Mouse (Mus musculus) embryo, embryonic 10 days (tissue): ENCODE measurements at regions not wholly inside any gene's neighbourhood (a gene's known extent, or its start where the extent isn't known, plus 50 kb on each side); places are given as distances from the start of the nearest gene placed in this dataset.

Experiments
- DNase-seq: peaks from one replicate; pipeline ENCODE4 v3.0.0-alpha.2; 2015; ENCODE audit warnings: low spot score

DNA sequence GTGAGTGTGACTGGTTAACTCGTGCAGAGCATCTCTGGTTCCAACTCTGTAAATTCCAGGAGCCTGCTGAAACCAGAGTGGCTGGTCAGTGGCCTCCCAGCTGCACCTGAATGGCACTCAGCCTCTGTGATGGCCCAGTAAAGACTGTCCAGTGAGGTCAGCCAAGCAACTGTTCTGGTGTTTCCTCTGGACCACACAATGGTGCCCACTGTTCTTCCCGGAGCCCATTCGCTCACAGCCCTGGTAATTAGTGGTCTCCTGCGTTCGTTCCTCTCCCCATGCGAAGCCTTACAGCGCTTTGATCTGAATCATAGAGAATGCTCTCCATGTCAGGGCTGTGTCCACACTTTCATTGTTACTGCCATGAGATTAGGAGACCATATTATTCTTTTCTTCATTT is 75.5 kb downstream of the Enkur start:
- peak; percentile 10 for DNase-seq

DNA sequence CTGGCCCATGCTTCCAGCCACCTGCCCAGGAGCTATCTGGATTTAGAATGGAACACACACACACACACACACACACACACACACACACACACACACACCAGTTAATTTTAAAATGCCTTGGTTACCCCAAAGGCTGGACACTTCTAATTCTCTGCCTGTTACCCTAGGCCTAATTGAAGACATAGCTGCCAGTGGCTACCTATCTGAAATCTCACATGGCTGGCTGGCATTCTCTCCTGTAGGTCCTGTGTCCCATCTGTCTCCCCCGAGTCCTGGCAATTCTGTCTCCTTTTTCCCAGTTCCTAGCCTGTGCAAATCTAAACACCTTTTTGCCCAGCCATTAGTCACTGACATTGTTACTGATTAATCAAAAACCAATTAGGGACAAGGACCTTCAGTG is 78.6 kb downstream of the Enkur start:
- no peak for DNase-seq

DNA sequence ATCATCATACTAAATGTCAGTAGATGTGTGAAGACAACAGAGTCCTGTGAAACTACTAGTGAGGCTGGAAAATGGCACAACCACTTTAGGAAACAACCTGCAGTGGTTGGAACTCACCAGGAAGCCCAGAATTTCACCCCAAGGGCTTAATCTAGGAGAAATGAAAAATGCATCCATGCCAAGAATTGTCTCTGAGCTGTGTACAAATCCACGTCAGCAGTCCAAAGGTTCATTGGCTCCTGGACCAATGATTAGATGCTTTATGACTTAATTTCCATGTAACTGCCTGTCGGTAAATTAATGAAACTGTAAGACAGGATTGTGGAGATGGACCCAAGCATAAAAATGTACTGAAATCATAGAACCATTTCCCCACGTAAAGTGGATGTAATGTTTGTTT is 82.7 kb downstream of the Enkur start:
- no peak for DNase-seq

DNA sequence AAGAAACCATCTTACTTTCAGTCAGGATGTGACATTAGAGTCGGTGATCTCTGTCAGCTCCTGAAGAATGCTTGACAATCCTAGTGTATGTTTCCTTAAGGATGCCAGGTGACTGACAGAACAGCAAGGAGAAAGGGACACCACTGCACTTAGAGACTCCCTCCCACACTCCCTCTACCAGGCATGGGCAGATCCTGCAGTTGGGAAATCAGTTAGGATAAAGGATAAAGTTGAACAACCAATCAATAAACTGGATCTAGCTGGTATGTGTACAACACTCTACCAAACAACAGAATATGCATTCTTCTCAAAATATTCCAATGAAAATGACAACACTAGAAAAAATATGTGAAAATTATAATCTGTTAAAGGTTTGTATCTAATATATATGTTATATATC is 83.5 kb downstream of the Enkur start:
- DNase-seq, result no peak

DNA sequence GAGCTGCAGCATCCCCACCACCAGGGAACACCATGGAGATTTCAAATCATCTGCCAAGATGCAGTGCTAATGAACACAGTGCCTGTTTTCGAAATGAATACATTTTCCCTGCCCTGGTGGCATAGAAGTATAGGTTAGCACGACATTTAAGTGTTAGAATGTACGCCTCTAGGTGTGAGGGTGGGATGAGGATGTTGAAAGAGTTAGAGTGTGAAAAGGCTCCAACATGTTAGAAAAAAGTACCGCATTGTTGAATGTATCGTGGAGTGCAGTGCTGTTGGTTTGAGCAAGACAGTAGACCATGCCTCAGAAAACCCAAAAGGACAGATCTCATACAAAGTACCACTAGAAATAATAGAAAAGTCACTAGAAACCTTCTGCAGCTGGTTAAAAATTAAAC is 88.3 kb downstream of the Enkur start:
- no peak for DNase-seq

DNA sequence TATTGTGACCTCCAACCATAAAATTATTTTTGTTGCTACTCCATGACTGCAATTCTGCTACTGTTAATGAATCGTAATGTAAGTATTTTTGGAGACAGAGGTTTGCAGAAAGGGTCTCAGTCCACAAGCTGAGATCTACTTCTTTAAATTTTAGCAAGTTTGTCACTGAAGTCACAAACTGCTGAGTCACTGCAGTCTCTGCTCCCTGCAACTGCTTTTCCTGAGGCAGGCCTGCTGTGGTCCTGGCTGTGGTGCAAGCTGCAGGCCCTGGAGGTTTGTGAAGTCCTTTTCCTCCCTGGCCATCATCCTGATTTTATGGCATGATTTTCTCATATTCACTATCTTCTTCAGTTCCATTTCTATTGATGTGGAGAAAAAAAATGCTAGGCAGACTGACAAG is 93.6 kb downstream of the Enkur start:
- no peak for DNase-seq

DNA sequence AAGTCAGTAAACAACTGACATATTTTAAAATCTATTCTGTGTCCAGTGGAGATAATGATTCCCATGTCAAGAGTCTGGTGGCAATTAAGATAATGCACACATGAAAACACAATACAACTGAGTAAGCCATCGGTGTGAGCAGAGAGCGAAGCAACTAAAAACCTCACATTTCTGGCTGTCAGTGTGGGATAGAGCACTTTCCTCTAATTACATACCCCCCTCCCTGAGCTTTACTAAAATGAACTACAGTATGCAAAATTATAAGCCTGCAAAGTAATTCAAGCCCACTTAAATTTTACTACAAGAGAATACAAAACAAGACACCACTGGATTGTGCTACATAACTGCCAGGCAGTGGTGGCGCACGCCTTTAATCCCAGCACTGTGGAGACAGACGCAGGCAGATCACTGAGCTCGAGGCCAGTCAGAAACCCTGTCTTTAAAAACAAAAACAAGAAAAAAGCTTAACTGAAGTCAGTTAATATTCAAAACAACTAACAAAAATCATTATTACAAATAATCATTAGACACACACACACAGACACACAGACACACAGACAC is 104.8 kb downstream of the Enkur start:
- no peak for DNase-seq

DNA sequence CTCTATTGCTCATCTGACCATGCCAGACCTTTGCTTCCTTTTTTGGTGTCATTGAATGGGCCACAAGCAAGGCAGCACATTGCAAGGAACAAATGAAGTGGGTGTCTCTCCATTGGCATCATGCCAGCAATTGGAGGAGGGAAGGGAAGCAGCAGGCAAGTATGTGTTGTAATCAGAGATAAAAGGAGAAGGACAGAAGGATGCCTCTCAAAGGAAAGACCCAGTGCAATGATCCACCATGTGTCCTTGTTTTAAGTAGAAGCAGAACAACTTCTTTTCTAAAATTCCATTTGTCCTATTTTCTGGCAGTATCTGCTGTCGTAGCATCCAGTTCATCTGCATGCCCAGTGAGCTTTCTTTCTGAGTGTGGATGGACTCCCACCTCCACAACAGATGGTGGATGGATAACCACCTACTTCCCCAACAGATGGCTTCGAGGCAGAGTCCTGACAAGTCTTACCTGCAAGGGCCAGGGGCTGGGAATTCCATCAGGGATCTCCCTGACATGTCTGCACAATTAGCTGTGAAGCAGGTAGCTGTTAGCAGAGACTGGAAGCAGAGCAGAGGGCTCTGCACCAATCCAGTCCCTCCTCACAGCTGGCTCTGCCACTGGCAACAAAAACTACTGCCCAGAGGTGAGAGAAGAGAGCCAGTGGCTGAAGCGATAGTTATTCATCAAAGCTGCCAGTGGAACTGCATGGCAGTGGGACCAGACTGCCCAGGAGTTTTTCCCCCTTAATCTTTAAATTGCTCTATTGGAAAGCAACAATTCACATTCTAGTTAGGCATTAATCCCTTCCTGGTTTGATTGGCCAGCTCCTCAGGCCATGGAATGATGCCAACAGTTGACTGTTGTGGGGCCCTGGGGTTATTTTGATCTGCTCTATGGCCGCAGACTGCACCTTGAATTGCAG is 113.8 kb downstream of the Enkur start:
- DNase-seq, result no peak

DNA sequence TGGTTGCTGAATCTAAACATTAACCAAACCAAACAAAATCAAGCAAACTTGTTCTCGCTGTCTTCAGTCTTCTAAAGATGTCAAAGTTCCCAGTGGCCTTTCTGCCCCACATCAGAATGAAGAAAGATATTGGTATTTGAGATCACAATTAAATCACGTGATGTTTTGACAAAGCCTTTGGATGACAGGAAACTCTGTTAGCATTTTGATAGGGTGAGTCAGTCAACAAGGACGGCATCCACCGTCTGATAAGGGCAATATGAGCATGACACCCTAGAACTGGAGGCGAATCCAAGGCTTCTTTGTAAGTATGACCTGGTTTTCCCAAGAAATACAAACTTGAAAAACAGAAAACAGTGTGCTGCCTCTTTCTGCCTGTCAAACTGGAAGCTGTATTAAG is 116.8 kb upstream of the Arhgap21 start:
- DNase-seq, result no peak

DNA sequence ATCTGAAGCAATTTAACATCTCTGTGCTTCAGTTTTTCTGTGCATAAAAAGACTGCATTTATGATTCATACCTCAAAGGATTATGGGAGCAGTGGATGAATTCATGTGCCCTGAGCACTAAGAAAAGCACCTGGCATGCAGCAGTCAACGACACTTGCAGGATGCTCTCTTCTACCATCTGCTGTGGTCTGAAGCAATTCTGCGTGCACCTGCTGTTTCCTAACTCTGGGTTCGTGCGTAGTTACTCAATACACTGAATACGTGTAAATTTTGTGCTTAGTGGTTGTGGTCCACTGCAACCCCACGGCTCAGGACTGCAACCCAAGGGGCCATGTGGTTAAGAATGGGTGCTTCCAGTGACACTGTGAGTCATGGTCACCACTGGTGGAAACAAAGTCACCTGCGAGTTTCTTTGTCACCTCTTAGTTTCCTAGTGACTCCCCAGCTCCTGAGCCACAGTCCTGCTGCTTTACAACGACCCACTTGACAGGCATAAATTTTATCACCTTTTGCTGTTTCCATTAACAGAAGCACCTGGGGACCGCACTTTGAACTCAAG is 98.7 kb upstream of the Arhgap21 start:
- no peak for DNase-seq

DNA sequence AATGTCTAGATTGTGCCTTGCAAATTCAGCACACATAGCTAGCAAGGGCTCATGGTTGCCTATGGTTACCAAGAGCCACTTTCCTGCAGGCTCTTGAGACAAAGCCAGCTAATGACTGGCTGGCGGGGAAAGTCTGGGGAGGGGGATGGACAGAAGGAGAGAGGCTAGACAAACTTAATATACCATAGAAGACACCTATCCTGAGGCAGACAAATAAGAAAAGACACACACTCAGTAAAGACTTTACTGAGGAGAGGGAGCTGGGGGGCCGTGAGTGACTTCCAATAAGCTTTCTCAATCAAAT is 91.6 kb upstream of the Arhgap21 start:
- DNase-seq, result peak; percentile 38

DNA sequence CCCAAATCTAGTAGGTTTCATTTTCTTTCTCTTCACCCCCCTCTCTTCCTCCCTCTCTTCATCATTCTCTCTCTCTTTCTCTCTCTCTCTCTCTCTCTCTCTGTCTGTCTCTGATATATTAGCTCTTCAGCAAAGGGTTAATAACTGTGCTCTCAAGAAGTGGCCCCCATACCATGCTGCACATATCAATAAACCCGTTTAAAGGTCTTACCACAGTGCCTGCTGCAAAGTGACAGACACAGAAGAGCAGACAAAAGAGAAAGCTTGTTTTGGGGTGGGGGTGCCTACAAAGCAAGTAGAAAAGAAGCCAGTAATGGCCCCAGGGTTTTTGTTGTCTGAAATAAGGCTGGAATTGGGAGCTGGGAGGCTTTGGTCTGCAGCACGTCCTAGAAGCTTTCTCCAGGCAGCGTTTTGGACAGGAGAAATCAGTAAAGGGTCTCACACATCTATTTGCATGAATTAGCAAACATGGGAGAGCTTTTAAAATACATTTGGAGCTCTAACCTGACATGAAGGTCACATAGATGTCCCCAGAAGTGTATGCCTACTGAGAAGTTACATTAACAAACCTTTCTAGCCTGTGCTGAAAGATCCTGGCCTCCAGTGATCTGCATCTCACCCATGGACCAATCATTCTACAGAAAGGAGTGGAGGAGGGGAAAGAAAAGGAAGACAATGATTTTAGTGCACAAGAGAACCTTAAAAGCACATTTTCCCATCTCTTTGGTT is 91.1 kb upstream of the Arhgap21 start:
- DNase-seq, result no peak

DNA sequence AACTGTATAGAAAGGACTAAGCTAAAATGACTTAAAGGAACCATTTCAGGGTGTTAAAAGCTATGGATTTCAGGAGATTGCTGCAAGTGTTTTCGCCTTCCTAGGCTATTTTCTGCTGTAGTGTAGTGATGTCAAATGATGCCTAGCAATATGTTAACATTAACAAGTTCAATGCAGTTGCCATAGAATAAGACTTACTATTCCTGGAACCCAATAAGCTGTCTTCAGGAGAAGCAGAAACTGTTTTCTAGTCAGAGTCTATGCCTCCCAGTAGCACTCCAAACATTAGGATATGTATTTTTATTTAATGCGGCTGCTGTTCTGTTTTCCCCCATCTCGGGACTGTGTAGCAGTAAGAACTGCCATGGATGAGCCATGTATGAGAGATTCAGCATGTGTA is 90.3 kb upstream of the Arhgap21 start:
- DNase-seq, result no peak

DNA sequence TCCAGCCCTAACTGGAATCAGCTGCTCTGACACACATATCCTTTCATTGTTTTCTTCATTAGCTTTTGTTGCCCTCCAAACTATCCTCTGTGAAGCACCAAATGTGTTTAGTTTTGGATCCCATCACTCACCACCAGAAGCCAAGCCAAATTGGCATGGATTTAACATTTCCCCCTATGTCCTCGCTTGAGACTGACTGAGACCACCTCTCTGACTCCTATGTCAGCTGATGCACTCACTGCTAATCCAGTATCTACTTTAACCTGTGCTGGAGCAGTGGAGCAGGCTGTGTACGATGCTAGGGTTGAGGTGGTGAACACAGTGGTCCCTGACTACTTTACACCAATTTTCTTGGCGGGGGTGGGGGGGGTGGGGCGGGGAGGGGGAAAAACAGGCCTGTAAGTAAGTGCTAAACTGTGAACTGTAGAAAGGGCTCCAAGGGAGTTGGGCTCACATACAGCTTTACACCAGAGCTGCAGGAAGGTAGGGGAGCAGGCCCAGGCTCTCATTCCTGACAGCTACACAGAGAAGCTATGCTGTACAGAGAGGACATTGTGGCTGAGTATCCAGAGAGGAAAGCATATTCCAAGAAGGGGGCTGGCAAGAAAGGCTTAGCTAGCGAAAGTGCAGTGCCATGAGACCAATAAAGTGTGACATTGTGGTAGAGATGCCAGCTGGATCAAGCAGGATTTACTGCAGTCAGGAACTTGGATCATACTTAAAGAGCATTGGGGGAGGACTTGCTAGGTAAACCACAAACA is 87.9 kb upstream of the Arhgap21 start:
- no peak for DNase-seq

DNA sequence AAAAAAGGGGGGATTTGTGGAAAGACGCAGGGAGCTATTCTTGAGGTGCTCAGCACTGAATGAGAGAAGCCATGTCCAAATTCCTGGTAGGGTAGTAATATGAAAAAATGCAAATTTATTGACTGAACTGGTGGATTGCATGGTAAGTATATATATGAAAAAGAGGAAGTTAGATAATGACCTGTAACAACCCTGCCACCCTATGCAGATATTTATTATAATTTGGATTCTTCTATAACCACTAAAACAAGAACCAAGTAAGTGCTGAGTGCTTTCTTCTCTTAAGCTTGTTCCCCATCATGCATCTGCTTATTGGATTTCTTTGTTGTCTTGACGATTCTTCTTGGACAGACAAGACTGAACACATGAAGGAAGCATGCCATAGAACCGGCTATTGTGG is 86.7 kb upstream of the Arhgap21 start:
- DNase-seq, result no peak

DNA sequence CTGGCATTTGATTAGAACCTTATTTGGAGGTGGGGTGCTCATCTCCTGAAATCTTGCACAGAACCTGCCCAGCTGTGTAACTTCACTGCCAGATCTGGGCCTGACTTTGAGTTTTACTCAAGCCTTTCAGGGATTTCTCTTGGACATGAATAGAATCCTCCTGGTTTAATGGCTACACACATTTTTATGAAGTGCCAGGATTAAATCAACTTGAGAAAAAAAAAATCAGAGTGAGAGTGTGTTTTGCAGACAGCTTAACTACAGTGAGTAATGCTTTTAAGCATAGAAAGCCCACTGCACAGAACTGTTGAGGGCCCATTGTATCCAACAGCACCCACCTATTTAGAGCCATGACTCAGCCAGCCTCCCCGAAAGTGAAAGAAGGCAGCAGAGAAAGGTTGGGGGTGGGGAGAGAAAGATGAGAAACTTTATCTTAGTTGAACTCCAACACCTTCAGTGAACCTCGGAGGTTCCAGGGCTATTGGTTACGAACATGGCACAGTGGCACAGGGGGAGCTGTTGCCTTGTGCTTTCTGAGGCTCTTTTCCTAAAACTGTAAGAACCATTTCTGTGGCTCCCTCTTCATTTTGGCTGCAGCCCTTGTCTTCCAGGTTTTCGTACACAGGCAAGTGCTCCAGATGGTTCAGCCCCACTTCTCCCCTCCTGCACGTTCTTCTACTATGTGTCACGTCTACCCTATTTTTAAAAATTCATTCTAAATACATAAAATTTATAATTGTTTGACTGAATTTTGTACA is 85.8 kb upstream of the Arhgap21 start:
- DNase-seq, result no peak

DNA sequence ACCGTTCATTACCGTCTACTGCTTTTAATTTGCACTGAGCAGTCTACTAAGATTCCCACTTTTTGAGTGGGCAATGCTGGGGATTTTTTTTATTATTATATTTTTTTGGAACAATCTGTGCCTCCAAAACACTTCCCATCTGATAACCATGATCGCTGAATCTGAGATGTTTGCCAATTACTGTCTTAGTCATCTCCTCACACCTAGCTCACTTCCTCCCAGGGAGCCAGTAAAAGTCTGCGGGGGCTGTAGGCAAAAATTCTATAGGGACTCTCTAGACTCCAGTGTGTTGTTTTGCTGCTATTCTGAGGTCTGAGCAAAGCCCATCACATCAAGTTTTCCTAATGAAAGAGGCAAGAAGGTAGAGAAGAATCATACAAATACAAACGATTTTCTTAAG is 84.9 kb upstream of the Arhgap21 start:
- no peak for DNase-seq

DNA sequence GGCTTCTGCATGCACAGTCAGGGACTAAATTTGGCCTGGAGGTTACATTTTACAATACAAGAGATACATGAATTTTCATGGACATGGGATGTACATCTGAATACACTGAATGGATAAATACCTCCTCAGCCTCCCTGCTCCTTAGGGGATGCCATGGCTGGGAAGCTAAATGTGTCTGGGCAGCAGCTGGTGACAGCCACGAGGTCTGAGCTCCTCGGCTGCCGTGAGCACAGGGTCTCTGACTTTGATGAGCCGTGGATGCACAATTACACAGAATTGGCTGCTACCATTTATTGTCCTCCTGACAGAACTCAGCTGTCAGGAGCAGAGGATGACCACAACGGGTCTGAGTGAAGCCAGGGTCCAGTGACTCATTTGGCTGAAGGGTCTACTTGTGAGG is 80.3 kb upstream of the Arhgap21 start:
- no peak for DNase-seq

DNA sequence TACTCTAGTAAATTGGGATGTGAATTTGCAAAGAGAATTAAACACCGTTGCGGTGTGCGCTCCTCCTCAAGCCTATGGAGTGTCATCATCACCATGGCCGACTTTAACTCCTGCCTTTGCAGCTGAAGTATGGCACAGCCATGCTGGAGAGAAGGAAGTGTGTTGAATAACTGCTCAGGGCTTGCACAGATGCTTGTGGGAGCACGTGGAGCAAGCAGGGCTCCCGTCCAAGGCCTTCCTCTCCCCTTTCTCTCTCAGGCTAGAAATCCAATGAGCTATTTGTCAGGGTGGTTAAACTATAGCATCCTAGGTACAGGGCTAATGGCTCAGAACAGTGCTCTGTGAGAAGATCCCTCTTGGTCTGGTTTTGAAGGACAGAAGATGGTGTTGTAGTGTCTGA is 79.5 kb upstream of the Arhgap21 start:
- no peak for DNase-seq

DNA sequence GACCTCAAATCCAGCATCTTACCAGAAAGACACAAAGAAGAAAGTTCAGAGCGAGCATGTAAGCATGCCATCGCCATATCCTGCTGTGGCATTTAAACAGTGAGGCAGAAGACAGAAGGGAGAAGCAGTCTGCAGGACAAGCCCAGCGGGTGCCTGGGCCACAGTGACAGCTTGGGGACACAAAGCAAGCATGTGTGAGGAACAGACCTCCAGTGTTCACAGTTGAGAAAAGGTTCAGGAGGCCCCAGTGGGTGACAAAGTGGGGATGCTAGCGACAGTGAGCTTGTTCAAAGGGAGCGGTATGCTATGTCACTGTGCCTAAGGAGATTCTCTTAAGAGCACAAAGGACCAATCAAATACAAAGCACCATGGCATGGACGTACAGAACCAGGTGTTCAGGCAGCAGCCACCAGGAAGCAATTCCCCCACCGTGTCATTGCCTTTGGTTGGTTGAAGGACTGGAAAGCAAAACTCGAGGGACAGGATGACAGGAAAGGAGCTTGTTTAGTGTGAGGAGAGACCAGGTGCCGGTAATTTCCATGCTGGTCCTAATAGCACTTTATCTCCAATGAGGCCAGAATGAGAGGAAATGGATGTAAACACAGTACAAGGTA is 77.9 kb upstream of the Arhgap21 start:
- DNase-seq, result peak; percentile 12

DNA sequence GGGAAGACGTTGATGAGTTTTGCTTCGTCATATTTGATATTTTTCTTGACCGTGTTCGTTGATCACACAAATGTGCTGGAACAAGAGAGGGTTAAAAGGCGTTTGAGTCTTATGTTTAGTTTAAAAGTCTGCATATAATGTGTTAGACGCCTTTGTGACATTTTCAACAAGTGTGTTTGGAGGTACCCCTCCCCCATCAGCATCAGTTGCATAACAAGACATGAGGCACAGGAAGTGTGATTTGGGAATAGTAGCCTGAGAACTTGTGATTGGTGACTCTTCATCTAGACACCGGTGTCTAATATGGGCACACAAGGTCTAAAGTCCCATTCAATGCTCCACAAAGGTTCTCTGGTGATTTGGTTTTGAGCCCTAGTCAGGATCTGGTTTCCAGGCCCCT is 76.1 kb upstream of the Arhgap21 start:
- no peak for DNase-seq
